Mouse (Mus musculus) cerebellum, postnatal 14 days (tissue): ENCODE measurements around the gene H2al1m.
A peak's percentile ranks its signal among the peaks of the same experiment; 100 is the strongest.
"Not testable (repeated sequence)": the region's sequence is repeated elsewhere in the genome, so short reads cannot be mapped to it uniquely, and the experiment has no call there.

ENCODE experiments used
- DNase-seq, 2 experiments: peaks; one replicate each; pipeline ENCODE4 v3.0.0; 2021; ENCODE audit warnings: mixed read lengths in 2 of 2

H2al1m gene

DNA sequence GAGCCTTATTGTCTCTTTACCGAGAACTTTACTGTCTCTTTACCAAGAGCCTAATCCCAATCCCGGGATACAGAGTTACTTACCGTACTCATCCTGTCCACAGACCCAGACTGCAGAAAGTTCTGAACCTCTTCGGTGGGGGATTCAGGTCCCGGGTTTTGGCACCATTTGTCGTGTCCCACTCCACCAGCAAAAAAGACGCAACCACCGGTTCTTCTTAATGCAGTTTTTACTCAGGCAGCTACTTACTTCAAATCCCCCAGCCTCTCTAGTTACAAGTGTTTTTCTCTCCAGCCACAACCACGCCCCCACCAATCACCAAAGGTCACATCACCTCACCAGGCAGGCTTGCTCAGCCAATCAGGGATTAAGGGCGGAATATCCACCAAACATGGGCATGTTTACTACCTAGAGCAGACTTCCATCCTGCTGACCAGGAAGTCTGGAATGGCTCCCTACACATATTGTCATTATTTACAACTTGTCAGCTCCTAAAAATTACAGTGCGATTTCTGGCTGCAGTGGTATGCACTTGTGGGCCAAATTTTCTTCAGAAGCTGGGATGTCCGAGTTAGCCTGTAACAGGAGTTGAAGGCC is 48.9 kb downstream of the H2al1m start:
- DNase-seq: not testable (repeated sequence)

DNA sequence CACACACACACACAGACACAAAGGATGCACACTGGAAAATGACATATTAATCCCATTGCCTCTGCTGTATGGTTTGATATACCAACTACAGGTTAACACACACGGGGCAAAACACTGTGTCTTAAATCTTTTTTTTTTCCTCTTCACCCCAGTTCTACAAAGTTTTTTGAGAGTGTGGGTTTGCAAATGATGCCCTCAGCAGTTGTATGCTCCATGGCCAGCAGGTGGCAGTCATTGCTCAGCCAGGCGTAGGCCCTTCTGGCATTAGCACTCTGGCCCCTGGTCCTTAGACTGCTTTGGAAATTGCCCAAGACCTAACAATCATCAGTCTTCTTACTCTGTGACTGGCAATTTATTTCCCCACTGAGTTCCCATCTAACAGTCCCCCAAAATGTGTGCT is 49.5 kb downstream of the H2al1m start:
- peak; percentile 38 to 80 for DNase-seq
